Mouse (Mus musculus) ES-Bruce4 (cell line): Measurements from ENCODE around the gene Atg3.

Source experiments
- CTCF ChIP-seq: IDR thresholded peaks from one replicate; pipeline ENCODE4 v1.8.1; 2011; ENCODE audit warnings: low read depth, low read length
- EP300 ChIP-seq: IDR thresholded peaks from 2 replicates; pipeline ENCODE4 v1.6.1; 2011; ENCODE audit warnings: low read depth, low read length; ENCODE audit not compliant: insufficient read depth
- POLR2A ChIP-seq: IDR thresholded peaks from one replicate; pipeline ENCODE4 v1.8.1; 2011; ENCODE audit warnings: low read length; ENCODE audit not compliant: insufficient read depth

DNA sequence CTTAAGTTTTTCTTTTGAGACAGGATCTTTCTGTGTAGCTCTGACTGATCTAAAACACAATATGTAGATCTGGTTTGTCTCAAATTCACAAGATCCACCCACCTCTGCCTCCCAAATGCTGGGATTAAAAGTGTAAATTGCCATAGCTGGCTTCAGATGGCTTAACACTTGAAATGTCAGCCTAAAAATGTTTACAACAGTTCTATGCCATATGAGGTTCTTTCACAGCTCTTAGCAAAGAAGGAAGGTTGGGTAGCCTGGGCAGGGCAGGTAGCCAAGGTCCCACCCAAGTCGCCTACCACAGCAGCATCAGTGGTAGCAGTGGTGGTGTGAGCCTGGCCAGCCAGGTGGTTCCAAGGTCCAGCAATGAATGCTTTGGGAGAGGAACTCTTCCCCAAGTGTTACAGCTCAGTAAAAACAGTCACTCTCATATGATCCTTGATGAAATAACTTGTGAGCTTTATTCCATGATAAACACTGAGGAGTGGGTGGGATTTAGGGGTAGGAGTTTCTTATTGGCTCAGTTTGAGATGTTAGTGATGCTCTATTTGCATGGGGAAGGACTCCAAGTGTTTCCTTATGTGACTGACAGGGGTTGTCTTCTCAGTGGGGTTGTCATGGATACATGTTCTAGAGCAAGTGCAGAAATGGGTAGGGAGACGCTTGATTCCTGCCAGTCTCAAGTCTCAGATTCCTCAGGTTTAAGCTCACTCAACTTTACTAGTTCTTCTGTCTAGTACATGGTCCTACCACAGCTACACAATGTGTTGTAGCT, 30.5 kb upstream of the Atg3 start:
- TF ChIP-seq EP300 = no peak
- TF ChIP-seq CTCF = no peak
- no peak for TF ChIP-seq POLR2A
